Mouse (Mus musculus): ENCODE results near the gene Elf4. TPM values are rescaled to one million over a fixed set of nuclear protein-coding genes. Genes with fewer than 3 reads are reported as not detected.
A peak's percentile ranks its signal among the peaks of the same experiment; 100 is the strongest.

Gene Elf4
- 0.69 and 0.84 TPM in 2 replicates for polyA plus RNA-seq (2015; fragmentation: Nextera tagmentation; extraction: Ambion mirVana)

GRCm38 (mm10) chrX:48462754-48463507, at the start of gene Elf4:
TSS of gene Elf4 (minus strand) at chrX:48463132.
- ATAC-seq (ENCODE audit: low FRiP score) = peak; percentile 81
- WGBS = 16% methylated on average over 38 of the region's 38 CpGs

GRCm38 (mm10) chrX:48493763-48494162, 30.8 kb upstream of the Elf4 start:
- Histone ChIP-seq H3K4me3 (no peak overlapping the region), H3K27ac (no peak overlapping the region), H3K9me3 (no peaks in the 10 kb centered on the region), H3K4me1 (replicated peaks) (no peaks in the 10 kb centered on the region), H3K4me2 (no peak overlapping the region), H3K27me3 (no peaks in the 10 kb centered on the region), H3K9ac (no peak overlapping the region), H3K36me3 (peaks cover 44% of the 10 kb centered on the region)
- ATAC-seq (ENCODE audit: low FRiP score) = no peak
- WGBS = 95% methylated on average over 8 of the region's 8 CpGs

More at GRCm38 (mm10) chrX:48462754-48463507, at the start of gene Elf4:
- peak within 1 kb of the TSS; percentile 29 for H3K4me3 ChIP-seq
- peak within 1 kb of the TSS; percentile 58 for H3K4me2 ChIP-seq
- H3K27me3 ChIP-seq = no peaks in the 10 kb centered on the region
- H3K27ac ChIP-seq = no peak within 1 kb of the TSS
- H3K36me3 ChIP-seq = no peaks in the 10 kb centered on the region
- no peaks in the 10 kb centered on the region for H3K4me1 ChIP-seq (replicated peaks)
- H3K9me3 ChIP-seq = no peaks in the 10 kb centered on the region
- H3K9ac ChIP-seq = peak within 1 kb of the TSS; percentile 30

GRCm38 (mm10) chrX:48481687-48482086, 18.8 kb upstream of the Elf4 start:
- H3K9me3 ChIP-seq = no peaks in the 10 kb centered on the region
- H3K27ac ChIP-seq = no peak overlapping the region
- peaks cover 46% of the 10 kb centered on the region for H3K36me3 ChIP-seq
- H3K4me2 ChIP-seq = no peak overlapping the region
- no peak overlapping the region for H3K4me3 ChIP-seq
- H3K4me1 ChIP-seq (replicated peaks) = no peaks in the 10 kb centered on the region
- ATAC-seq (ENCODE audit: low FRiP score) = no peak
- no peak overlapping the region for H3K9ac ChIP-seq
- no peaks in the 10 kb centered on the region for H3K27me3 ChIP-seq
- WGBS = 94% methylated on average over 7 of the region's 7 CpGs

- no peak overlapping the region for H3K9ac ChIP-seq
- no peaks in the 10 kb centered on the region for H3K9me3 ChIP-seq
- no peak for ATAC-seq (ENCODE audit: low FRiP score)
- WGBS = 86% methylated on average over 4 of the region's 4 CpGs
- H3K4me2 ChIP-seq = no peak overlapping the region
- H3K4me3 ChIP-seq = no peak overlapping the region
- H3K36me3 ChIP-seq = peaks cover 51% of the 10 kb centered on the region
- H3K27me3 ChIP-seq = no peaks in the 10 kb centered on the region
- H3K27ac ChIP-seq = no peak overlapping the region
- no peaks in the 10 kb centered on the region for H3K4me1 ChIP-seq (replicated peaks)
Measured at GRCm38 (mm10) chrX:48481095-48481494, 18.2 kb upstream of the Elf4 start.

GRCm38 (mm10) chrX:48467355-48467946, 4.5 kb upstream of the Elf4 start:
- H3K27me3 ChIP-seq = no peaks in the 10 kb centered on the region
- no peak overlapping the region for H3K4me3 ChIP-seq
- no peaks in the 10 kb centered on the region for H3K4me1 ChIP-seq (replicated peaks)
- no peaks in the 10 kb centered on the region for H3K9me3 ChIP-seq
- no peak for ATAC-seq (ENCODE audit: low FRiP score)
- no peak overlapping the region for H3K4me2 ChIP-seq
- no peak overlapping the region for H3K9ac ChIP-seq
- peaks cover 3% of the 10 kb centered on the region for H3K36me3 ChIP-seq
- 84% methylated on average over 3 of the region's 3 CpGs for WGBS
- H3K27ac ChIP-seq = no peak overlapping the region

- Histone ChIP-seq H3K4me2 (no peak overlapping the region), H3K4me3 (no peak overlapping the region), H3K4me1 (replicated peaks) (no peaks in the 10 kb centered on the region), H3K9me3 (no peaks in the 10 kb centered on the region), H3K36me3 (no peaks in the 10 kb centered on the region), H3K9ac (no peak overlapping the region), H3K27ac (no peak overlapping the region), H3K27me3 (no peaks in the 10 kb centered on the region)
- 89% methylated on average over 2 of the region's 2 CpGs for WGBS
- no peak for ATAC-seq (ENCODE audit: low FRiP score)
Measured at GRCm38 (mm10) chrX:48466174-48466573, 3.2 kb upstream of the Elf4 start.

- H3K9me3 ChIP-seq = no peaks in the 10 kb centered on the region
- no peak overlapping the region for H3K27ac ChIP-seq
- no peaks in the 10 kb centered on the region for H3K36me3 ChIP-seq
- no peak for ATAC-seq (ENCODE audit: low FRiP score)
- H3K9ac ChIP-seq = no peak overlapping the region
- H3K4me1 ChIP-seq (replicated peaks) = no peaks in the 10 kb centered on the region
- 90% methylated on average over 6 of the region's 6 CpGs for WGBS
- H3K4me3 ChIP-seq = no peak overlapping the region
- H3K4me2 ChIP-seq = no peak overlapping the region
- H3K27me3 ChIP-seq = no peaks in the 10 kb centered on the region
Measured at GRCm38 (mm10) chrX:48464436-48464835, 1.5 kb upstream of the Elf4 start.

- Histone ChIP-seq H3K9me3 (no peaks in the 10 kb centered on the region), H3K4me2 (no peak overlapping the region), H3K9ac (no peak overlapping the region), H3K27ac (no peak overlapping the region), H3K4me3 (no peak overlapping the region), H3K4me1 (replicated peaks) (no peaks in the 10 kb centered on the region), H3K27me3 (no peaks in the 10 kb centered on the region), H3K36me3 (no peaks in the 10 kb centered on the region)
- no peak for ATAC-seq (ENCODE audit: low FRiP score)
- 90% methylated on average over 4 of the region's 4 CpGs for WGBS
Measured at GRCm38 (mm10) chrX:48463636-48464035, 704 bp upstream of the Elf4 start.

- Histone ChIP-seq H3K36me3 (no peaks in the 10 kb centered on the region), H3K9me3 (no peaks in the 10 kb centered on the region), H3K27ac (no peak overlapping the region), H3K9ac (peak overlapping the region; percentile 30; the same call in 1 of the 2 replicates), H3K4me2 (peak overlapping the region; percentile 58), H3K27me3 (no peaks in the 10 kb centered on the region), H3K4me3 (peak overlapping the region; percentile 29), H3K4me1 (replicated peaks) (no peaks in the 10 kb centered on the region)
- ATAC-seq (ENCODE audit: low FRiP score) = peak; percentile 55; the same call in 1 of the 2 replicates
- WGBS = 38% methylated on average over 4 of the region's 4 CpGs
Measured at GRCm38 (mm10) chrX:48462297-48462696, 635 bp downstream of the Elf4 start.

- WGBS = 78% methylated on average over 4 of the region's 4 CpGs
- H3K27ac ChIP-seq = no peak overlapping the region
- H3K4me2 ChIP-seq = no peak overlapping the region
- H3K9ac ChIP-seq = no peak overlapping the region
- peaks cover 9% of the 10 kb centered on the region; the same call in 1 of the 2 replicates for H3K27me3 ChIP-seq
- H3K36me3 ChIP-seq = no peaks in the 10 kb centered on the region
- no peak overlapping the region for H3K4me3 ChIP-seq
- H3K4me1 ChIP-seq (replicated peaks) = no peaks in the 10 kb centered on the region
- H3K9me3 ChIP-seq = no peaks in the 10 kb centered on the region
- no peak for ATAC-seq (ENCODE audit: low FRiP score)
Measured at GRCm38 (mm10) chrX:48461006-48461405, 1.9 kb downstream of the Elf4 start.

GRCm38 (mm10) chrX:48460496-48460895, 2.4 kb downstream of the Elf4 start:
- H3K27me3 ChIP-seq = peaks cover 14% of the 10 kb centered on the region; the same call in 1 of the 2 replicates
- WGBS = 77% methylated on average over 7 of the region's 7 CpGs
- no peak overlapping the region for H3K4me3 ChIP-seq
- no peak overlapping the region for H3K27ac ChIP-seq
- ATAC-seq (ENCODE audit: low FRiP score) = no peak
- H3K36me3 ChIP-seq = no peaks in the 10 kb centered on the region
- H3K9me3 ChIP-seq = no peaks in the 10 kb centered on the region
- H3K9ac ChIP-seq = no peak overlapping the region
- no peaks in the 10 kb centered on the region for H3K4me1 ChIP-seq (replicated peaks)
- no peak overlapping the region for H3K4me2 ChIP-seq

GRCm38 (mm10) chrX:48456956-48457355, 6.0 kb downstream of the Elf4 start:
- 68% methylated on average over 6 of the region's 6 CpGs for WGBS

More at GRCm38 (mm10) chrX:48456956-48457355, 6.0 kb downstream of the Elf4 start:
- H3K9ac ChIP-seq = no peak overlapping the region
- H3K4me1 ChIP-seq (replicated peaks) = peaks cover 6% of the 10 kb centered on the region; the same call in 1 of the 2 replicates
- H3K27ac ChIP-seq = no peak overlapping the region
- H3K4me3 ChIP-seq = no peak overlapping the region
- peaks cover 41% of the 10 kb centered on the region for H3K27me3 ChIP-seq
- no peaks in the 10 kb centered on the region for H3K36me3 ChIP-seq
- H3K4me2 ChIP-seq = no peak overlapping the region
- ATAC-seq (ENCODE audit: low FRiP score) = no peak
- H3K9me3 ChIP-seq = no peaks in the 10 kb centered on the region
